Mouse (Mus musculus) CH12F3 (cell line): ENCODE measurements around the gene Zfp846.
"Not testable (repeated sequence)": the region's sequence is repeated elsewhere in the genome, so short reads cannot be mapped to it uniquely, and the experiment has no call there.

Experiments used
- in situ Hi-C: fragments of 300-500 bp; cut with MboI; formaldehyde crosslinking; loops from 2 replicates; pipeline ENCODE4 v1.14.3; 2020; ENCODE audit warnings: low sequenced_read_pairs

The Zfp846 gene

GRCm38 (mm10) chr9:20581175-20581634 is at the start of gene Zfp846:
Zfp846 (plus strand) TSS chr9:20581291.
- in situ Hi-C loops = no loop called here

GRCm38 (mm10) chr9:20534326-20534926 is 46.7 kb upstream of the Zfp846 start:
- in situ Hi-C loops = no loop called here

GRCm38 (mm10) chr9:20536598-20536997 is 44.5 kb upstream of the Zfp846 start:
- in situ Hi-C loops = no loop called here

DNA sequence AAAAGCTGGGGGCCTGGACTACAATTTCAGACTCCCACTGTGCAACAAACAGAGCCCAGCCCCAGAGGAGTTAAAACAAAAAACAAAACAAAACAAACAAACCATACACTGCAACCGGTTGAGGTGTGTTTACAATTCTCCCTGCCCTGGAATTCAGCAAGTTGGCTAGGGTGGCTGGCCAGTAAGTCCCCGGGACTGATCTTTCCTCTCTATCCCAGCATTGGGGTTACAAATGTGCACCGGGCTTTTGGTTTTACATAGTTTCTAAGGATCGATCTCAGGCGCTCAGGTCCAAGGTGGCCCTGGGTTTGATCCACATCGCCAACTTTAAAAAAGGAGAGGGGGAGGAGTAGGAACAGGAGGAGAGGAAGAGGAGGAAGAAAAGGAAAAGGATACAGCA is 37.6 kb upstream of the Zfp846 start:
- in situ Hi-C loops = no loop called here

DNA sequence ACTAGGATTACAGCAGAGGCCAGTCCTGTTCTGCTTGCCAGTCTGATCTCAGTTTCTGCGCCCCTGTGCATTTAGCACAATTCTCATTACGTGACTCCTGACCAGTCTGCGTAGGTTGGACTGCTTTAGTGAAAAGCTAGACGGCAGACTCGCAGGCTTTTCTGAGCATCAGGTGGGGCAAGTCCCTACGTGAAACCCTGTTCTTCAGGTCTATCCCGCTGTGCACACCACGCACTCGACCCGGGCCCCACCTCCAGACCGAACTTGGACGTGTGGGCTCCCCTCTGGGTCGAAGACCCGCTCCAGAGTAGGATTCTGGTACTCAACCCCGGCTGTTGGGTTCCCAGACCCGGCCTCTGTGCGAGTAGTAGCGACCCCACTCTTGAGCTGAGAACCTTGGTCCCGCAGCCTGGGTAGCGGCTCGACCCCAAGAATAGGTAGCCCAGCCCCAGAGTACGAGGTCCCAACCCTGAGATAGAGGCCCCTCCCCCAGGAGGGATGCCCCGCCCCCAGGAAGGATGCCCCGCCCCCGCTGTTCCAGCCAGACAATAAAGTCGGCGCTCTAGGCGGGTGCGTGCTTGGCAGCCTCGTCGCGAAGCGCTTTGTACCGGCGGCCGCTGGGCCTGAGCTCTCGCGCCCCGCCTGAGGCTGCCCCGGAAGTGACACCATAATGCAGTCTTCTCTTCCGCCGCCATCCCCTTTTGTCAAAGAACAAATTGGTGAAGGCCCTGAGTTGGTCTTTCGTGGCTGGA is 36.8 kb upstream of the Zfp846 start:
- in situ Hi-C loops = no loop called here

GRCm38 (mm10) chr9:20545151-20545550 is 35.9 kb upstream of the Zfp846 start:
- in situ Hi-C loops = no loop called here

DNA sequence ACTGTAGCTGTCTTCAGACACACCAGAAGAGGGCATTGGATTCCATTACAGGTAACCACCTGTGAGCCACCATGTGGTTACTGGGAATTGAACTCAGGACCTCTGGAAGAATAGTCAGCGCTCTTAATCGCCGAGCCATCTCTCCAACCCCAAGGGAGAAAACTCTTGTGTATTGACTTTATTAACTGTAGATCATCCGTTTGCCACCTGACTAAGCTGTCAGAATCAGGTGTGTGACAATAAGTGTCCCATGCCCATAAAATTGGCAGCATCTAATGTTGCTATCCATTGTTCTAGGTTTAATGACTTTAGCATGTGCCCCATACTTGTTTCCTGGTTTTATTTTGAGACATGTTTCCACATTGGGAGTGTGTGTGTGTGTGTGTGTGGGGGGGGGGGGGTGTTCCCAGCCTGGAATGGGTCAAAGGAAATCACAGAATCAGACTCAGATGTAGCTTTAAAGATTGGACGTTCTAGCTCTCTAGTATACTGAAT is 29.3 kb upstream of the Zfp846 start:
- in situ Hi-C loops = no loop called here

DNA sequence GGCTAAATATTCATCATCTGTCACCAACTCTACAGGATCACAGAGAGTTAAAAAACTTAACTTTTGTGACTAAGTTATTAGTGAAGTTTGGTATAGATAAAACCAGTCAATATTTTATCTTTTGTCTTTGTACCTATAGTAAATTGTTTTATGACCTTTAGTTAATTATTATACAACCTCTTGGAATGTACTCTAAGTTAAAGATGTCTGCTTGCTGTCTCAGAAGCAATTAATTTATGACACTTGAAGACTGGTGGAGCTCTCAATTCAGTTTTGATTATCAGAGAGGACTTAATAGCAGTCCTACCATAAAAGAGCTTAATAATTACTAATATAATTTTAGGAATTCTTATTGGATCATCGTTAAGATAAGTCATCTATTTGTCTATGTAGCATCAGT is 28.4 kb upstream of the Zfp846 start:
- in situ Hi-C loops = no loop called here

DNA sequence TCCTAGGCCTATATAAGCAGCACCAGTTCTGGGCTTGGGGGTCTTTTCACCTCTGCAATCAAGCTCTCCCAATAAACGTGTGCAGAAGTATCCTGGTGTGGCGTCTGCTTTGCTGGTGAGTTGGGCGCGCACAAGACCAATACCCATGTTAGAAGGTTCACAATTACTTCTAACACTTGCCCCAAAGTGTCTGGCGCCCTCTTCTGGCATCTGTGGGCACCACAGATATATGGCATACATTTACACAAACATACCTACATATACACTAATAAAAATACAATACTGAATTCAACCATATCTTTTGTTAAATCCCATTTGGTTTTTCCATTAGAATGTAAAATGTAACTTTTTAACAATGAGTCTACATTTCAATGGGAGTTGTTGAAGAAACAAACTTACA is 18.9 kb upstream of the Zfp846 start:
- in situ Hi-C loops = no loop called here

GRCm38 (mm10) chr9:20565326-20566030 is 15.6 kb upstream of the Zfp846 start:
- in situ Hi-C loops = not testable (repeated sequence)

- in situ Hi-C loops = no loop called here
These were observed 10.0 kb upstream of the Zfp846 start for GRCm38 (mm10) chr9:20571060-20571459.

DNA sequence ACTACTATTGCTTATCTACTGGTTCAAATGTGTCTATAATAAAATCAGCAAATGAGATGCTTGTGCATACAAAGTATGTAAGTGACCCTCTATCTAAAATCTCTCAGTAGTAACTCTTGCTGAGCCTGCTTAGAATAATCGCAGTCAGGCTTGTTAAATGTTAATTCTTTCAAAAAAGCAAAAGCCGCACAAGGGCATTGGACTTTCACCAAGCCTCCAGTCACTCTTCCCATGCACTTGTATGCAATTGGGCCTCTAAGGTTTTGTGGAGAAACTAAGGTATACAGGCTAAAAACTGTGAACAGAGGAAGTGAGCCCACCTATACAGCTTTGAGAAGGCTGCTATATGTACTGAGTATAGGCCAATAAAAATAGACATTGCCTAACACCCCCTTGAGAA is 4.5 kb upstream of the Zfp846 start:
- in situ Hi-C loops = no loop called here

GRCm38 (mm10) chr9:20601270-20601669 is 20.2 kb downstream of the Zfp846 start:
- in situ Hi-C loops = no loop called here

DNA sequence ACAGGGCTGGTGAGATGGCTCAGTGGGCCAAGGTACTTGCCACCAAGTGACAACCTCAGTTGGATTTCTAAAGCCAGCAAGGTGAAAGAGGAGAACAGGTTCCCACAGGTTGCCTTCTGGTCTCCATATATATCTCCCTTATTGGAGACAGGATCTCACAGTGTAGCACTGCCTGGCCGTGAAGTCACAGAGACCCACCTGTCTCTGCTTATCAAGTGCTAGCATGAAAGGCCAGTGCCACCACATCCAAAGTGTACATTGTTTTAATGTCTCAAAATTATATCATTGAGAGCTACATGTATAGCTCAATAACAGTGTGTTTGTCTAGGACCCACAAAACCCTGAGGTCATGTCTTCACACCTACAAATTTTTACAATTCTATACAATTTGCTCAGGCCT is 25.2 kb downstream of the Zfp846 start:
- in situ Hi-C loops = no loop called here

DNA sequence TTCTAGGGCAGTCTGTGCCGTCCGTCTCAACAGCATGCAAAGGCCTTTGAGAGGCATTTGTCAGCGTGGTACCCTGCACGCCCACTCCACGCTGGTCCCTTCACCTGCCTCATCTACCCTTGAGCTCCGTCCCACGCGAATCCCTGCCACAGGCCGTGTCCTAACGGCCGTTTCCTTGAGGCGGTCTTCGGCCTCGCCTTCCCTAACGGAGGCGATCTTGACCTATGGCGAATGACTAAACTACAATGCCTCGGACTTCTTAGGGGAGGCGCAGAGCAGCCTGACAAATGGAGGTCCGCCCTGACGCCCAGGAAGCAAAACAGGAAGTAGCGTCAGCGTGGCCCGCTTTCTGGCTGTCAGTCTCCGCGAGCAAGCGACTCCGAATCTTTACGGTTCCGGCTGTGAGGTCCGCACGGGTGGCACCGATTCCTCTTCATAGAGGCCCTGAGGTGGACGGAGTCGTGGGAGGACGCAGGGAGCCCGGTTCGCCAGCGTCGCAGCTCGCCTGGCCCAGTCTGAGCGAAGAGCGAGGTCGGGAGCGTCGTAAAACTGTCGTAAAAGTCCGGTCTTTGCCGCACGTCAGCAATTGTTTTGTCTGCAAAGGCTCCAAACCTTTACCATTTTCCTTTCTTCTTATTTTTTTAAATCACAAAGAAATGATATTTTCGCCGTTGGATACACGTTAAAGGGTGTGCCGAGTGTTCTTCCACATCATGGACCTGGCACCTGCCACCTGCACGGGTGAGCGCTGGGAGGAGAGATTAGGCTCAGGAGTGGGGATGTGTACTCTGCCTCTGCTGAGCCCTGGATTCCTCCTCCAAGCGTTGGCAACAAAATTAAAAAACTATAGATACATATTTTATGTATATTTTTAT is 26.2 kb downstream of the Zfp846 start:
- in situ Hi-C loops = no loop called here

GRCm38 (mm10) chr9:20609831-20610464 is 28.9 kb downstream of the Zfp846 start:
- in situ Hi-C loops = no loop called here

DNA sequence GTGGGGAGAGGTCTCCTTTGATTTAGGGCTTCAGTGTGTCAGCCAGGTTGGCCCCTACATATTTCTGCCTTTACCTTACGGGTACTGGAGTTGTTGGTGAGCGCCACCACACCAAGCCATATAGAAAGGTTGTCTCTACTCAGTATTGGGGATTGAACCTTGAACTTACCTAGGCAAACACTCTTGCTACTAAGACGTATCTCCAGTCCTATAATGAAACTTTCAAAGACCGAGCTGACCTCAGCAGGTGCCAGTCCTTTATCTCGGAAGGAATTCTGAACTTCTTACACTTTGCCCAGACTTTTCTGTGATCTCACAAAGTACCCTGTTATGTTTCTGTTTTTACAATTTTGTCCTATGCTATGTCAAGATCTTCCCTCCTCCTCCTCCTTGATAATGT is 30.9 kb downstream of the Zfp846 start:
- in situ Hi-C loops = no loop called here

DNA sequence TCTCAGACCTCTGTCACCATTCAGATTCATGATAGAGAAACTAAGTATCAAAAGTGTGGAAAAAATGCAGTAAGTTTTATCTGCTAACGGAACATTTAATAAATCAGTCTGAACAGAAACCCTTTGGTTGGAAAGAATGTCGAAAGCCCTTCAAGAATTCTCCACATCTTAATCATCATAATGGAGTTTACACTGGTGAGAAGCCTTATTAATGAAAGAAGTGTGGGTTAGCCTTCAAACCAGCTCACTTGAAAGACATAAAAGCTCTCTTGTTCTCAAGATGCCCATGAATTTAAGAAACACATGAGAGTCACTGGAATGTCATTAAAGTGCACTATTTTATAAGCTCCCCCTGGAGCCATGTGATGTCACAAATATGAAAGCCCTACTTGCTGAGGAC is 35.6 kb downstream of the Zfp846 start:
- in situ Hi-C loops = no loop called here

GRCm38 (mm10) chr9:20631332-20631731 is 50.2 kb downstream of the Zfp846 start:
- in situ Hi-C loops = no loop called here

DNA sequence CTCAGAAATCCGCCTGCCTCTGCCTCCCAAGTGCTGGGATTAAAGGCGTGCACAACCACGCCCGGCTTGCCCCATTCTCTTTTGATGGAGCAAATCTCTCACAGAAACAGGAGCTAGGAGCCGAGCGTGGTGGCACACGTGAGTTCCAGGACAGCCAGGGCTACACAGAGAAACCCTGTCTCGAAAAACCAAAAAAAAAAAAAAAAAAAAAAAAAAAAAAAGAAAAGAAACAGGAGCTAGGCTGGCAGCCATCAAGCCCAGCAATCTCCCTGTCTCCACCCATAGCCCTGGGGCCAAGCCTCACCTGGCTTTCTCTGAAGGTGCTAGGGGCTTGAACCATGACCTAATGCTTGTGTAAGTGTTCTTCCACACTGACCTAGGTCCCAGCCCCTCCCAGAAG is 54.6 kb downstream of the Zfp846 start:
- in situ Hi-C loops = not testable (repeated sequence)
